Mouse (Mus musculus) megakaryocyte, embryonic 14.5 days (primary cell): ENCODE results near the gene Gm15294. TPM values are rescaled to one million over a fixed set of nuclear protein-coding genes. Genes with fewer than 3 reads are reported as not detected.

Source experiments
- H3K27me3 ChIP-seq: replicated peaks from 2 replicates; pipeline ENCODE3; 2012; ENCODE audit warnings: inconsistent platforms
- H3K36me3 ChIP-seq: replicated peaks from 2 replicates; pipeline ENCODE3; 2012; ENCODE audit warnings: low read length, inconsistent platforms, mixed read lengths
- H3K4me1 ChIP-seq: 2 replicates; pipeline ENCODE4 v1.6.1; 2012; ENCODE audit warnings: inconsistent platforms
- H3K4me3 ChIP-seq: replicated peaks from 2 replicates; pipeline ENCODE3; 2012; ENCODE audit warnings: moderate library complexity, mild to moderate bottlenecking, inconsistent platforms
- H3K9me3 ChIP-seq: 2 replicates; pipeline ENCODE4 v1.6.1; 2012; ENCODE audit warnings: inconsistent platforms
- FLI1 ChIP-seq: IDR thresholded peaks from 2 replicates; pipeline ENCODE4 v1.6.1; 2012; ENCODE audit warnings: low read length, inconsistent platforms, mixed read lengths
- GATA1 ChIP-seq: IDR thresholded peaks from 3 replicates; pipeline ENCODE4 v1.6.1; 2012; ENCODE audit warnings: mixed read lengths, low read length, inconsistent platforms, borderline replicate concordance
- polyA plus RNA-seq: library from polyadenylated mRNA; stranded (reverse); fragments of >175 nt; gene quantifications from 2 replicates; pipeline ENCODE4 v1.2.3, GENCODE M21; 2012; ENCODE audit warnings: low replicate concordance; ENCODE audit not compliant: insufficient read depth

The Gm15294 gene
- not detected in 2 replicates for polyA plus RNA-seq

DNA sequence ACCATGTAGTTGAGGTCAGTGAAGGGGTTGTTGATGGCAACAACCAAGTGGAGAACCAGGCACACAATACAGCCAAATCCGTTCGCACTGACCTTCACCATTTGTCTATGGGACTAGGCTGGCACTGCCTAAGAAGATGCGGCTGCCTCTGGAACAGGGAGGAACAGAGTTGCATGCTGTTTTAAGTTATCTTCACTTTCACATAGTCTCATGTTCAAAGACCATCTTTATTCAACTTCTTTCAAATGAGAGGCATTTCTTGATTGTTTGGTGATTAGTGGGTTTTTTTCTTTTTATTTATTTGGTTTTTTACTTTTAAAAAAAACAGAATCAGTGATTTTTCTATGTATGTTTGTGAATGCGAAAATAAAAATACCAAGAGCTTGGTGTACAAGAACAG is at the start of gene Gm15294:
TSS of gene Gm15294 (minus strand) at position 101 of the 400 bp plus-strand sequence.
- H3K9me3 ChIP-seq, result peaks cover 10% of the 10 kb centered on the region
- no peaks in the 10 kb centered on the region for H3K36me3 ChIP-seq
- H3K27me3 ChIP-seq, result no peaks in the 10 kb centered on the region
- no peak within 1 kb of the TSS for H3K4me3 ChIP-seq
- no peaks in the 10 kb centered on the region for H3K4me1 ChIP-seq
- no peak for TF ChIP-seq FLI1
- TF ChIP-seq GATA1, result no peak

DNA sequence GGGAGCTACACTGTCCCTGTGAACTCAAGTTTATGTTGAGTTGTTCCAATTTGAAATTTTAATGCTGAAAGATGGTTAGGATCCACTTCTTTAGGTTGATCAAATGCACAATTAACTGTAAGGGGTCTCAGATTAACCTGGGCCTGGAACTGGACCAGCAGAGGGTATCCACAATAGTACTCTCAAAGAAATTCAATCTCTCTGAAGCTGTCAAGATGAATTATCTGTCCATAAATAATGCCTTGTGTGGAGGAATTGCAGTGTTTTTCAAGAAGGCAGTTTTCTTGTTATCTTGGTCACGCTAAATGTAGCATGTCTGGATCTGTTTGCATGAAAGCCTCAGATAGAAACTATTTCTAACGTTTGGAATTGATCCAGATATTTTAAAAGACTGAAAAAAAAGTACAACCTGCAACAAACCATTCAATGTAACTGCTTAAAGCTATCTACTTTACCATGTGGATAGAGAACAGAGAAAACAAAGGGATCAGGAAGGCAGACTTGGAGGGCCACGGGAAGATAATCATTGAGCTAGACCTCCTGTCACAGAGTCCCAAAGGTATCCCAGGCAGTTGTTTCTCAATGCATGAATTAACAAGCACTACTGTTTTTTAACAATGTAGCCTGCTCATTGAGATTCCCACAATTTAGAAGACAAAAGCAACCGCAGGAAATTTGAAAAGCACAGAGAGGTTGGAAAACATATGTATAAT is 9.5 kb upstream of the Gm15294 start:
- TF ChIP-seq GATA1, result no peak
- H3K4me3 ChIP-seq, result no peak overlapping the region
- no peaks in the 10 kb centered on the region for H3K36me3 ChIP-seq
- no peaks in the 10 kb centered on the region for H3K4me1 ChIP-seq
- no peaks in the 10 kb centered on the region for H3K9me3 ChIP-seq
- no peaks in the 10 kb centered on the region for H3K27me3 ChIP-seq

DNA sequence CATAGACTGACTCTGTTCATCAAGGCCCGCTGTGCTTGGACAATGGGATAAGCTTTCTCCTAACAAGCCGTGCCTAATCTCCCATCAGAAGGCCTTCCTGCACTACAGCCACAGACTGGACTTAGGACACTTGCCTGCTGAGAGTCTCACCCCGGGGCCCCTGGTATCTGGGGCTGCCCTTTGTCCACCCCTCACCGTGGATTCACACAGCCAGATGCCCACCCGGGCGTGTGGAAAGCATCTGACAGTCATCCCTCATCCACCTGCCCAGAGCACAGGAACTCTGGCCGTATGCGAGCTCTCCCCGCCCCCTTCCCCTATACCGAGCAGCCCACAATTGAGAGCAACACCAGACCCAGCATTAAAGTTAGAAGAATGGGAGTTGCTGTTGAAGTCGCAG is 1.0 kb downstream of the Gm15294 start:
- H3K36me3 ChIP-seq, result no peaks in the 10 kb centered on the region
- H3K4me1 ChIP-seq, result no peaks in the 10 kb centered on the region
- no peaks in the 10 kb centered on the region for H3K27me3 ChIP-seq
- H3K9me3 ChIP-seq, result peaks cover 10% of the 10 kb centered on the region
- no peak overlapping the region for H3K4me3 ChIP-seq
- TF ChIP-seq FLI1 (no peak), GATA1 (no peak)

DNA sequence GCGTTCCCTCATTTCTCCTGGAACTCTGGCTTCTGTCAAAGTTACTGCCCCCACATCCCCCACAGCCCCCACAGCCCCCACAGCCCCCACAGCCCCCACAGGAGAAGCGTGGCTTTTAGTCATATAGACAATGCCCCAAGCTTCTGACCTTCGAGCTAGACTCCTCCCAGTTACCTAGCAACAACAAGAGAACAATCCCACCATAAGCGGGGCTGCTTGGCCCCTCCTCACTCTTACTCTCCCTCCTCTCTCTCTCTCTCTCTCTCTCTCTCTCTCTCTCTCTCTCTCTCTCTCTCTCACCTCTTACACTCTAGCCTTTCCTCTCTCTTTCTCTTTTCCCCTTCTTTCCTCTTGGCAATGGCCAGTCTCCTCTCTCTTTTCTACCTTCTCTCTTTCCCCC is 1.4 kb downstream of the Gm15294 start:
- H3K36me3 ChIP-seq, result no peaks in the 10 kb centered on the region
- no peaks in the 10 kb centered on the region for H3K4me1 ChIP-seq
- no peak overlapping the region for H3K4me3 ChIP-seq
- TF ChIP-seq FLI1, result no peak
- TF ChIP-seq GATA1, result no peak
- H3K9me3 ChIP-seq, result peaks cover 10% of the 10 kb centered on the region
- no peaks in the 10 kb centered on the region for H3K27me3 ChIP-seq

DNA sequence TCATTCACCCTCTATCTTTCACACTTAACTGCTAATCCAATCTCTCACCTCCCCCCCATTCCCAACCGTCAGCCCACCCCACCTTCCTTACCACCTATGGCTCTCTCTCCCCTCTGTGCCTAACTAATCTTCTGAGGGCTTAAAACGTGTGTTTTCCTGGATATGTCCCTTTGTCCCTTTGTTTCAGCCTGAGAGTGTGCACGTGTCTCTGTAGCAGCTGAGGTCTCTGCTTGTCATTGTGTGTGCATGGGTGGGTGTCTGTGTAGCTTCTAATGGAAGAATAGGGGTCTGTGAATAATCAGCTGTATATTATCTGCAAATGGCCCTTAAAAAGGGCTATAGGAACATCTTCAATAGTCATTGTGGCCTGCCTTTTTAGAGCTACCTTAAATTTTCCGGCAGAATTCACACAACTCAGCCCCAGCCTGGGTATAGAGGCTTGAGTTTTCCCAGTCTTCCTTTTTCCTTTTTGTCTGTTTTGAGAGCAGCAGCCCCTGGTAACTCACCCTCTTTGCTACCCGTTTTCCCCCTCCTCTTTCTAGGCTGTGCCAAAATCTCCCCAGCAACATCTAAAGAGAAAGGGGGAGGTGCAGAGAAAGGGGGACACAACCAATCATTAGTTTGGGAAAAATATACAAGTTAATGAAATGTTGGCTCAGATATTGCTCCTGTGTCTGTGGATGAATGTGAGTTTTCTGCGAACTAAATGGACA is 19.2 kb downstream of the Gm15294 start:
- H3K36me3 ChIP-seq, result no peaks in the 10 kb centered on the region

More for the DNA sequence above, 19.2 kb downstream of the Gm15294 start:
- TF ChIP-seq GATA1 (no peak), FLI1 (no peak)
- no peak overlapping the region for H3K4me3 ChIP-seq
- H3K9me3 ChIP-seq, result no peaks in the 10 kb centered on the region
- H3K27me3 ChIP-seq, result peaks cover 5% of the 10 kb centered on the region
- H3K4me1 ChIP-seq, result no peaks in the 10 kb centered on the region

Other genes with a start within 250 kb of the Gm15294 start
- not detected in 2 replicates for gene Irs4, start 150.0 kb downstream of the Gm15294 start, polyA plus RNA-seq